Mouse (Mus musculus) ES-Bruce4 (cell line): ENCODE results near the gene Gipc3.

Source experiments
- CTCF ChIP-seq: IDR thresholded peaks from one replicate; pipeline ENCODE4 v1.8.1; 2011; ENCODE audit warnings: low read depth, low read length
- EP300 ChIP-seq: IDR thresholded peaks from 2 replicates; pipeline ENCODE4 v1.6.1; 2011; ENCODE audit warnings: low read depth, low read length; ENCODE audit not compliant: insufficient read depth
- POLR2A ChIP-seq: IDR thresholded peaks from one replicate; pipeline ENCODE4 v1.8.1; 2011; ENCODE audit warnings: low read length; ENCODE audit not compliant: insufficient read depth

GRCm38 (mm10) chr10:81364666-81365065 is 21.6 kb upstream of the Gipc3 start:
- no peak for TF ChIP-seq POLR2A
- TF ChIP-seq EP300, result no peak
- no peak for TF ChIP-seq CTCF
